Mouse (Mus musculus) thymus, postnatal 4 days (tissue): Measurements from ENCODE around the gene Fam20b.
"Not testable (repeated sequence)": the region's sequence is repeated elsewhere in the genome, so short reads cannot be mapped to it uniquely, and the experiment has no call there.

Source experiments
- DNase-seq: peaks from one replicate; pipeline ENCODE4 v3.0.0; 2021

Fam20b gene

DNA sequence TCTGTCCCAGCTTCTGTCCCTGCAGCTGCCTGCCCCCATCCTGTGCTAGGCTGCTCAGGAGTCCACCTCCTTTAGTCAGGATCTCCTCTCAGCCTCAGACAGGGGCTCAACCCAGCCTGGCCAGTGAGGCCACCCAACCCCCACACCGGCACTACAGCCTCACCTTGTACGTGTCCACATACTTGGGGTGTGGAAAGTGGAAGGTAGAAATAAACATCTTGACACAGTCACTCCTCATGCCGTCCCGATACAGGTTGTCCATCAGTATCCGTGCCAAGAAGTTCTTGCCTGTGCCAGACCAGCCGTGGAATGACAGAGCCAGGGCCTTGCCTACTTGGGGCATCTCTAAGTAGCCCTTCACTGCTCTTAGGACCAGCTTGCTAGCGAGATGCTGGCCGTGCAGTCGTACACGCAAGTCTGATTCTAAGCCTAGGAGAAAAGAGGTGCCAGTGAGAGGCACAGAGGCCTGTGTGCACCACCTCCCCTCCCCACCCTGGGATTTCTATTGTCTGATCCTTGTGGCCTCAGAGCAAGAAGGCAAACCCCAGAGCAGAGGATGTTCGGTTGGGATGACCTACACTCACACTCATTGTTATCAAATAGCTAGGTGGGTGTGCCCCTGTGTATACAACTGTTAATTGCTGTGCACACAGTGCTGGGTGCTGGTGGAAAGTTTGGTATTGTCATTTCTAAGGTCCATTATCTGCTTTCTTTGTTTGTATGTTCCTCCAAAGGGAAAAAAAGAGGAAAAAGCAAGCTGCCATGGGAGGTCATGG is 49.5 kb downstream of the Fam20b start:
- no peak for DNase-seq

DNA sequence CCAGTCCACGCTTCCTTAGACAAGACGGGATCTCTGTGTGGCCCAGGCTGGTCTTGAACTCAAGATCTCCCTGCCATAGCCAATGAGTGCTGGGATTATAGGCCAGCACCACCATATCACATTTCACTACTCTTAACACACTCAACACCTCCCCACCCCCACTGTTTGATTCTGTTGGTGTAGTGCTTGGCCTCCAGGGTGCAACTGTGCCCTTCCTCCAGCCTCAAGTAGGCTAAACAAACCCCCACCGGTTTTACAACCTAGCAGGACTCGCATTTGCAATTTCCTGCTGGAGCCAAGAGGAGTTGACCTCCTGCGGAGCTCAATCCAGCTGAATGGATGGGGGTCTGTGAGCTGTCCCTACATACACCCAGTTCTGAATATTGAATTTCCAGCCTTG is 50.3 kb downstream of the Fam20b start:
- peak; percentile 33 for DNase-seq

DNA sequence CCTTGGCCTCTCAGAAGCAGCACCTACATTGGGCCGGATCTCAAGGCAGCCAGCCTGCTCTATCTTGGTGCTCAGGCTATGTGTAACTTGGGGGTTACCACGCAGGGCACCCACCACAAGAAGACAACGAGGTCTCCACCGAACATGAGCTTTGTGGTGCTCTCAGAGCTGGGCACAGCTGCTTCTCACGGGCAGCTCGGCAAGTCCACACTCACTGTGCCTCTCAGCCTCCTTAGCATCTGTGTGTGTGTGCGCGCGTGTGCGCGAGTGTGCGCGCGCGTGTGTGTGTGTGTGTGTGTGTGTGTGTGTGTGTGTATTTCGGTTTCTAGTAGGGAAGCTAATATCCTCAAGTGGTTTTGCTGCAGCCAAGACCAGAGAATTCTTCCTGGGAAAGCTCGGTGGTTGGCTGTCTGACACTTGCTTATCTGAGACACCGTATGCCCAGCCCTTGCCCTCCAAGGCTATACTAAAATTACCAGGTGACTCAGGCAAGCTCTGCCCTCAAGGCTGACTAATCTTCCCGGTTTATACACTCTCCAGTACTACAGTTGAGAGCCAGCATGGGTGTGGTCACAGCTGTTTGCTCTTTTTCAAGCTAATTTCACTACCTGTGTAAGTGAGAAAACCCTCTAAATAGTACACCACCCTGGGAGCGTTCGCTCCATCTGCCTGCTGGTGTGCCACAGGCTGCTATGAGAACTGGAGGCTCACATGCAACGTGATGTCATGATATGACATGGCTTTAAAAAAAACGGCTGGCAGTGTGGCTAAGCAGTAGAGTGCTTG is 51.6 kb downstream of the Fam20b start:
- no peak for DNase-seq

DNA sequence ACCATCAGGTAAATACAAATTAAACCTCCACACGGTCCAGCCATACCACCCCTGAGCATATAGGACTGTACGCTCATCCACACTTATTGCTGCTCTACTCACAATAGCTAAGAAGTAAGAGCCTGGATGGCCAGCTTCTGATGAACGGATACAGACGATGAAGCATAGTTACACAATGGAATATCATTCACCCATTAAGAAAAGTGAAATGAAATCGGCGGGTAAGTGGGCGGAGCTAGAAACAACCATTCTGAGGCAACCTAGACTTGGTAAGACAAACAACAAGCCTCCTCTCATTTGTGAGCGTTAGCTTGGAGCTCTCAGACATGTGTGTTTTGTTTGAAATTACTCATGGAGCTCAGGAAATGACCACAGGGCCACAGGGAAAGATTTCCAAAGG is 53.1 kb downstream of the Fam20b start:
- no peak for DNase-seq

DNA sequence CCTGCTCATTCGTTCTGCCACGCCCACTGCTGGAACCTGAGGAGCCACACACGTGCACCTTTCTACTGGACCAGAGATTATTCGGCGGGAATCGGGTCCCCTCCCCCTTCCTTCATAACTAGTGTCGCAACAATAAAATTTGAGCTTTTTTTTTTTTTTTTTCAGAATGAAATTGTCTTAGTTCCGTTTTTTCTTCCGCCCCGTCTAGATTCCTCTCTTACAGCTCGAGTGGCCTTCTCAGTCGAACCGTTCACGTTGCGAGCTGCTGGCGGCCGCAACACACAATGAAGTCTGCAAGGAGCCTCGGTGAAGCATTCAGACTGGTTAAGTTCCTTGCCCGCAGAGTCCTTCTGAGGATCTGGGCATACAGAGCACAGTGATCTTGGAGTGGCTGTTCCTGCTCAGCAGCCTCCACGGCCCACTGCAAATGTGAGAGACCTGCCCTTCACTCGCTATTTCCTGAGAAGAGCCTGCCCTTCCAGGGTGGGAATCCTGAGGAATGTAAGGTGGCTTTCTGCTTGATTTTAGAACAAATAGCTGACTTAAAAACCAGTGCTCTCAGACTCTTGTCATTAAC is 58.1 kb downstream of the Fam20b start:
- DNase-seq: not testable (repeated sequence)

DNA sequence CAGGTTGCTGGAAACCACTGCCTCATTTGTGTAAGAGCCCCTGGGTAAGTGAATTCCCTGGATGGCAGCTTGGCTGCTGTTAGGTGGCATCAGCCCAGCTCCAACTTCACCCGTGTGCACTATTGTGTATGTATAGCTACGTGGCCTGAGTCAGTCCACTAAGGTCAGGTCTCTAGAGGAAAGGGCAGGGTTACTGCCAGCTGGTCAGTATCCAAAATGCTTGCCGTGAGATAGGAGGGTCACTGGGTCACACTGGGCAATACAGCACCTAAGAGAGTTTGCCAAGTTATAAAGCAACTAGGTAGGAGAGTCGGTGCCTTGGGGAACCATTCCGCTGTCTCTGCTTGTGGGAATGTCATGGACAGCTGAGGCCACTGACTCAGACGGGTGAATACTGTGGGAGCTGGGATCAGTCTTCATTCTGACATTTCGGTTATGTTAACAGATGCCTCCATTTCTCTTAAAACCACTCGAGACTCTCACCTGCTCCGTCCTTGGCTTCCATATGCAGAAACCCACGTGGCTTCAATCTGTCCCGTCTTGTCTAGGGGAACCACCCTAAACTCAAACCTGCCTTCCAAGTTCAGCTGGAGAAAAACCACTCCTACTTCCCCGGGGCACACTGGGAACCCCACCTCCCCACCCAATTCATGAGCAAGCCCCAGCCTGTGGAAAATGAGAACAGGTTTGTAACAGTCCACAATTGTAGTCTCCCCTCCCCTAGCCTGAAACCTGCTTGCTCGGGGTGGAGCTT is 58.8 kb downstream of the Fam20b start:
- DNase-seq: no peak

DNA sequence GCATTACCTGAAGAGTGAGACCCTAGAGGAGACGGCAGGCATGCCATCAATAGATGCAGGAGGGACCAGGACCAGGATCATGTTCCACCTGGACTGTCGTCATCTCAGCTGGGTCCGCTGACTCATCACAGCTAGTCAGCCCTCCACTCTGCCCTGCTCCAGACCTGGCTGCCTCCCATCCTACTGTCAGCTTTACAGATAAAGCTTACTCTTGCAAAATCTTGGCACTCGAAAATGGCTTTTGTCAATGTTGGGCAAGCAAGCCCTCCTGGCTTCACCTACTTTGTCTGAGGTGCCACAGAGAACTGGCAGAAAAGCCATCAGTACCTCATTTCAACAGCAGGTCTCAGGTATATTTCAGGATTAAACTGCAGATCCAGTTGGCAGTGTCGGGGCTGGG is 60.2 kb downstream of the Fam20b start:
- no peak for DNase-seq

DNA sequence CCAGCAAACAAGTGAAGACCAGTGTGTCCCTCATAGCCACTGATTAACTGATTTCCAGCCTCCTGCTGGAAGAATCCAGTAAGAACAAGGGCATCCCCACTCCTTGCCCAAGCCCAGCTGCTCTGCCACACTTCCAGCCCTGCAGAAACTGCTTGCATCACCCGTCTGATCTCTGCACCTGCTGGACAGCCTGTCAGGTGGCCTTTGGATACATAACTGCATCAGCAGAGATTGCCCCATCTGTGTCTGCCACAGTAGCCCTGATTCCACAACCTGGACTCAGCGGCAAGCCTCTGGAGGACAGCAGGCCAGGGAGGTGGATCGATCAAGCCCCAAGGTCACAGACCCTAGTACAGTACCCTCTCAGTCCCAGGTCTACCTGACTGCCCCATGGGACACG is 61.4 kb downstream of the Fam20b start:
- DNase-seq: no peak

DNA sequence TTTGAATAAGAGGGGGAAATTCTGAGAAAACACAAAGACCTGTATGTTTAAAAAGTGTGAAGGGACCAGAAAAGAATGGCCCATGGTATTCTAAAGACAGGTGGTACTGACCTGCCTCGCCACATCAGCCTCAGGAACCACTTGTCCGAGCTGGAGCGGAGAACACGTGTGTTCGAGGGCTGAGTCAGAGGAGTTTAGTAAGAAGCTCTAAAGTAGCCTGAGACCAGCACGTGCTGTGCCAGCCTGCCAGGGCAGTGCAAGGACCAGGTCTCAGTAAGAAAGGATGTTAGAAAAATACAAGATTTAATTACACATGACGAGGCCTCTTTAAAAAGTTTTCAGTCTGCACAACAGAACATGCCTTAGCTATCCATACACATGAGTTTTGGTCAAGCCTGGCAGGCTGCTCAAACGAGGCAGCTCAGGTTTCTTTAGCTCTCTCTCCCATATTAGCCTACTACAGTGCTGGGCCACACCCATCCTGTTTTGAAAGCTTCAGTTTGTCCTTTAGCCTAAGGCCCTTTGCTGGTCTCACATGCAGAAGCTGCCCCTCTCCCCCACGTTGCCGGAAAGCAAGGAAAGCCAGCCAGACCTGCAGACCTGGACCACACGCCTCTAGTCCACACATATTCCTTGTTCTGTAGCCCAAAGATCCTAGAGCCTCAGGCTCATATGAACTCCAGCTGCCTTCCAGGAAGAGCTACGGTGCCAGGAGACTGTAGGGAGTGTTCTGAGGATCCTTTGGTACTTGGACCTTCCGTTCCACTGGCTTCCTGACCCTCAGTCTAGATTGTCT is 64.0 kb downstream of the Fam20b start:
- DNase-seq: no peak

DNA sequence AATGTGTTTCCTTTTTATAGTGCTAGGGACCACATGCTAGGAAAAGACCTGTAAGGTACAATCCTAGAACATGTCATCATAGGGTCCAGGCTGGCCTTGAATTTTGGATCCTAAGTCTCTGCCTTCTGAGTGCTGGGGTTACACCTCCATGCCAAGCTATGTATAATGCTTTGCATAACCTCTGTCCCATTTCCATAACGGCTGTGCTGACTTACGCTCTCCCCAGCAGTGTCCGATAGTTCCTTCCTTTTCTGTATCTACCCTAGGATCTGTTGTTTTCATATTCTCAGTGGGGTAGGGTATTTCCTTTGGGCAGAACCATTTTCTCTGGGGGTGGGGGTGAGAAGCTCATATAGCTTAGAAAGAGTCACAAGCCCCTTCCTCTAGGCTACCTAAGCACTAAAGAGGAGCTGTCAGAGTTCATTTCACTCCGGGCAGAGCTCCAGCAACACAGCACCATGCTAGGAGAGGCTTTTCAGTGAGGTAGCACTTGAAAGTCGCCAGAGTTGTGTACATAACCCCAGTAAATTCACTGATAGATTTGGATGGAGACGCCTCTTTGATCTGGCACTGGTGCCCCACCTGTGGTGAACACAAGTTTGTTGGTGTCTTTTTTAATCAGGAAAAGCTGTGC is 66.6 kb downstream of the Fam20b start:
- DNase-seq: no peak

DNA sequence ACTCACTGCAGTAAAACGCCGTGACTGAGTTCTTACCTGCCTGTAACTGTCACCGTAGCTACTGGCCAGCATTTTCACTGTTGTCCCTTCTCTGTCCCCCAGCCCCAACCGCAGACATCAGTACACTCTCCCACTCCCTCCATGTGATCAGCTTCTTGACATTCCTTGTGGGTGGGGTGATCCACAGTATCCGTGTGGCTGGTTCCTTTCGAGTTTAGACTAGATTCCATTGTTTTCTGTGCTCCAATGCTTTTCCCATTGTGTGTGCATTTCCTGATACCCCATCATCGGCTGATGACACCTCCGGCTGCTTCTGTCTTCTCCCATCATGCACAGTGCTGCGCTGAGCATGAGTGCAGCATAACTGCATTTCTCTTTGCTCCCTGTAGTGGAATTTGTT is 68.3 kb downstream of the Fam20b start:
- no peak for DNase-seq

DNA sequence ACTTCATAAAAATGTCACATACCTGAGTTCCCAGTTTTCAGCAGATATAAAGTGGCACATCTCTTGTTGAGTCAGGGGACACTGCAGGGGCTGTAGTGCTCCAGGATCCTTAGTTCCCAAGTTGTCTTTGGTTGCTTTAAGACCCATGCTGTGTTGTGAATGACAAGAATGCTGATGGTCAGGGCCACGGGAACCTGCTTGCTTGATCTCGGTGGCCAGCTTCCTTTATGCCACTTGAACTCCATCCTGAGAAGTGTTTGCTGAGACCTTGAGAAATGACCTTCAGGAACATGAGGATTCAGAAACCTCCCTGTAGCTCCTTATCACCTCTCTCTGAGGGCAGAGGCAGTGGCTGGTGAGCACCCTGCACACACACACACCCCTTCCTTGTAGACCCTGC is 70.2 kb downstream of the Fam20b start:
- DNase-seq: no peak

DNA sequence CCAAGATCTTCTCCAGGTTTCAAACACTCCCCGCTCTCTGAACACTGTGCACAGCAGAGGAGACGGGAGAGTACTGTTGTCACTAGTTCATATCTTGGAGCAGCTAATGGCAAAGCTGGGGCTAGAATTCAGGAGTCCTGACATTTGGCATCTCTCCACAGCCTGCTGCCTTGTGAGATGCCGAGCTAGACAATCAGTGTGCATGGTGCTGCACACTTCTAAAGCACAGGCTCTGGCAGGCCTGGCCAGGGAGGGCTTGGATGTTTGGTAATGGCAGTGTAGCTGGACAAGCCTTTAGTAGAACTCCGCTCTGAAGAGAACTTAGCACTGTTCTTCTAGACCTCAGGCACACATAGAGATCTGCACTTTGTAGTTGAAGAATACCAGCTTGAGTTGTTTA is 72.9 kb downstream of the Fam20b start:
- no peak for DNase-seq

DNA sequence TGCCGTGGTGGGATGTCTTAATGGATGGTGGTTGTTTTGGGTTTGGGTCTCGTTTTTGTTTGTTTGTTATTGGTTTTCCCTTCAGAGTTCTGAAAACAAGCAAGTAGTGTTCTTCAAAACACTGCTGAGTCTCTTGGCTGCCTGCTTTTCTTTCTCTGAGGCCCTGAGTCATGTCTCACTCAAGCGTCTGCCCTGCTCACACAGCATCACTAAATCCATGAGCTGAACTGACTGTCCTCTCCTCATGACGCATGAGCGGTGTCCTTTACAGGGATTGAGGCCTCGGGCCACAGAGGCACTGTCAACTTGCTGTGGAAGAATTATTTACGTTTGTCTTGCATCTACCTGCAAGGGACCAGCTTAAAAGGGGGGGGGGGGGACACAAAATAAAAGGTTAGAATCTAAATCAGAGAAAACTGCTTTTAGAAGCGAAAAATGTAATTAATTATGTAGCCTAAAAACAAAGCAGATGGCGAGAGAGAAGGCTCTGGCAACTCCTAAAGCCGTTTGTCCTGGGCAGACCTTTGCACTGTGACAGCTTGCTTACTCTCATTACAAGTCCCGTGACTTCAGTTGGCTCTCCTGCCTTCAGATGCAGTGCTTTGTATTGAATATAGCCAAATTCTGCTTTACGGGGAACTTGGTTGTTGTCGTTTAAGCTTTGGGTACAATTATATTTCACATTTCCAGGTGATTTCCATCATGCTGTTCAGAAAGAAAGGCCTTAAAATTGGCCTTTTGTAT is 73.9 kb downstream of the Fam20b start:
- DNase-seq: no peak

DNA sequence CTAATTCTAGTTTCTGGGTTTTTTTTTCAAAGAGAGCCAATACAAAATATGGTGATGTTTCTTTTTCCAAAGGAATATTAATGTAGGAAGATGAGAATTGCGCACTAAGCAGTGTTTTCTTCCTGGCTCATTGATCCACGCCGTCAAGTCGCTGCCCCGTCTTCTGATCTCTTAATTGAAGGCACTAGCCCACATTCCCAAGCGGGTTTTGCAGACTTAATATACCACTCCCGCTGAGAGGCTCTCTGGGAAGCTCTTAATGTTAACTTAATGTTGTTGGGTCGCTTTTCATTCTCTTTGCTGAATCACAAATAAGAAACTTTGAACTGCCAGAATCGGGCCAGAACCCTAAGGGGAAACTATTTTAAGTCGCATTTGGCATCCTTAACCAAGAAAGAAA is 74.8 kb downstream of the Fam20b start:
- DNase-seq: no peak

DNA sequence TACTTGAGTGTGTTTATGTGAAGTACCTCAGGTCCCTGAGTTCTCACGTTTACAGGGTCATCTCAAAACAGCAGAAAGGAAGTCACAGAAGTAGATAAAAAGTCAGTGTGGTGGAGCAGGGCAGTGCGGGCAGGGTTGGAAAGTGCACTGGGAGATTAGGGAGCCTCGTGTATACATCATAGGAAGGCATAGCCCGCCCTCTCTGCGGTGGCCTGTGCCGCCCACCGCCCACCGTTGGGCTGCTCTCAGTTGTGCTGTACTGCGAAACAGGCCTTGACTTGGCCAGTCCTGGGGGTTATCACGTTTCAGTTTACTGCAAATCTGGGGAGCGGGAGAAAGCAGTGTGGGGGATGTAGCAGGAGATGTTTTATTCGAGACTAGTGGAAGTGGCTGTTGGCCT is 76.1 kb downstream of the Fam20b start:
- DNase-seq: no peak

DNA sequence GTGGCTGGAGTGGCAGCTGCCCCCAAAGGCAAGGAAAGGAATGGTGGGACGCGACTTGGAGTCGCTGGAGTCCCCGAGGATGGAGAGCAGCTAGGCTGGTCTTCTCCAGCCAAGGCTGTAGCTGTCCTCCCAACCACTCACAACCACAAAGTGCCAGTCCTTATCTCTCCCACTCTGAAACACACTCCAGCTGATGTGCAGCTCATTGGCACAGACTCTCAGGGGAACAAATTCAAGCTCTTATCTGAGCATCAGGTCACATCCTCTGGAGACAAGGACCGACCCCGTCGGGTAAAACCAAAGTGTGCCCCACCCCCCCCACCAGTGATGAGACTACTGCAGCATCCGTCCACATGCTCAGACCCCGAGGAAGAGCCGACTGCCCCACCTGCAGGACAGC is 77.1 kb downstream of the Fam20b start:
- no peak for DNase-seq

DNA sequence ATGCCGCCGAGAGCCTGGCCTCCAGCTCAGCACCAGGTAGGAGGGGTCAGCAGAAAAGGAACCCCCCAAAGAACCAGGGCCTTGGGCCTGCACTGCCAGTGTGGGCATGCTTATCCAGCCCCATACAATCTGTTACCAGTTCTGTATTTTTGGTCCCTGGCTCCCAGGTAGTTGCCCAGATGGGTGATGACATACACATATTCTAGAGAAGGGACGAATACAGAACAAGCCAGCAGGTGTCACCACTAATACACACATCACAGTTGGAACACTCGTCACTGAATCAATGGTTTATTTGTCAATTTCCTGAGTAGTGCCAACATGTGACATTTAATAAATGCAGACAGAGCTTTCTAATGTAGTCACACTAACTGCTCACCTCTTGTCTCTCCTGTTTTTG is 78.3 kb downstream of the Fam20b start:
- DNase-seq: no peak

DNA sequence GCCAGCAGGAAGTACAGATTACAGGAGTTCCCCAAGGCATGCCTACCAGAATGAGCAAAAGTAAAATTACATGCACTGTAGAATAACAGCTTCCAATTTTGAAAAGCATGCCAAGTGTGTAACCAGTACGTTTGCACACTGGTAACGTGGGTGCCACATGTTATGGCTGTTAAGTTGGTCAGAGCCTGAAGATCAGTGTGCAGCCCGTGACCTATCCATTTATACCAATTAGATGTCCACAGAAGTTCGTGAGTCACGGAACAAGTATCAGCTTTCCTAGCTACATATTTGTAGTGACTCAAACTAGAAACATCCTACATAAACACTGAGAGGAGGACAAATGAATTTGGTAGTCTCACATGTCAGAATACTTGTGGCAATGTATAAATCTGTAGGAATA is 79.4 kb downstream of the Fam20b start:
- DNase-seq: no peak

DNA sequence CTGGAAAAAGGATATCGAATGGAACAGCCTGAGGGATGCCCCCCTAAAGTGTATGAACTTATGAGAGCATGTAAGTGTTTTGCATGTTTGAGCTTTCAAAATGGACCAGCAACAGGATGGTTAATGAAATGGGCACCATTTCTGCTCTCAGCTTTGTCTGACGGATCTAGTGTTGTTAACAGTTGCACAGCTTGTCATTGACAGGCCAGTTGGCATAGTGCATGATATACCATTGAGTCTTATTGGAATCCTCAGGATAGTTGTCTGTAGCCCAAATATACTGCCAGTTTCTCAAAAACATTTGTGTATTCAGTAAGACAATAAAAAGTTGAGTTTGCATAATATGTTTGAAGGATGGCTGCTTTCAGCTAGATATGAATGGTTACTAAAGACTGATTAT is 83.7 kb downstream of the Fam20b start:
- DNase-seq: no peak

DNA sequence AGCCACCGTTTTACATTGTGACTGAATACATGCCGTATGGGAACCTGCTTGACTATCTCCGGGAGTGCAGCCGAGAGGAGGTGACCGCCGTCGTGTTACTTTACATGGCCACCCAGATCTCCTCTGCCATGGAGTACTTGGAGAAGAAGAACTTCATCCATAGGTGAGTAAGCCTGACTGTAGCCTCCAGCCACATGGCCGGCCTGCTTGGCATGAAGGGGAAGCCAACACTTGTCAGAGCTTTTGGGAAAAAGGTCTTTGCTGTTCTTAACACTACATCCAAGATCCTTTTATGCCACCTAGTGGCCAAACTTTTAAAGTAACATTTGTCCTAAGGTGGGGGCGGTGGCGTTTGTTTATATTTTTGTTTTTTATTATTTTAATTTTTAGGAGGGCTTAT is 85.8 kb downstream of the Fam20b start:
- no peak for DNase-seq
